Mouse (Mus musculus) left cerebral cortex, adult 8-10 months (tissue): ENCODE results near the gene Pcnx4. TPM values are rescaled to one million over a fixed set of nuclear protein-coding genes. Genes with fewer than 3 reads are reported as not detected.
"Not testable (repeated sequence)": the region's sequence is repeated elsewhere in the genome, so short reads cannot be mapped to it uniquely, and the experiment has no call there.

Experiments used
- DNase-seq, 2 experiments: peaks; one replicate each; pipeline ENCODE4 v3.0.0; 2022; ENCODE audit warnings: low spot score in 2 of 2
- total RNA-seq, 4 experiments: library from RNA; stranded (reverse); gene quantifications; 2 replicates each; pipeline ENCODE4 v1.2.4; 2022

The Pcnx4 gene
- total RNA-seq, 4 experiments from 2014 or later: 30.6 to 37.6 (median 33.8) TPM

- no peak for DNase-seq
Measured at GRCm38 (mm10) chr12:72594001-72594400, 57.8 kb downstream of the Pcnx4 start.

GRCm38 (mm10) chr12:72598731-72599130 is 62.5 kb downstream of the Pcnx4 start:
- not testable (repeated sequence) for DNase-seq

GRCm38 (mm10) chr12:72612053-72612452 is 75.9 kb downstream of the Pcnx4 start:
- DNase-seq: no peak

- DNase-seq: no peak
Measured at GRCm38 (mm10) chr12:72620856-72621255, 84.7 kb downstream of the Pcnx4 start.

GRCm38 (mm10) chr12:72621441-72621840 is 85.3 kb downstream of the Pcnx4 start:
- DNase-seq: no peak

- no peak for DNase-seq
Measured at GRCm38 (mm10) chr12:72622853-72623496, 86.8 kb downstream of the Pcnx4 start.

- DNase-seq: no peak
Measured at GRCm38 (mm10) chr12:72628751-72629150, 92.6 kb downstream of the Pcnx4 start.

Other genes starting within 250 kb of the Pcnx4 start
- 1,000 to 10,000 TPM; 1,330 to 1,358 (median 1,352) TPM for gene Rtn1, start 127.3 kb upstream of the Pcnx4 start, total RNA-seq
- gene Lrrc9, start 94.5 kb upstream of the Pcnx4 start, total RNA-seq: 1 to 10 TPM; 4.0 to 5.7 (median 4.3) TPM
- gene Gm4756, start 113.3 kb downstream of the Pcnx4 start, total RNA-seq: not detected
- 10 to 100 TPM; 51.7 to 53.6 (median 53.1) TPM for gene Dhrs7, start 128.5 kb downstream of the Pcnx4 start, total RNA-seq
- 100 to 1,000 TPM; 302 to 338 (median 333) TPM for gene Ppm1a, start 221.1 kb downstream of the Pcnx4 start, total RNA-seq